Mouse (Mus musculus) liver, embryonic 11.5 days (tissue): ENCODE data around the gene 1810010H24Rik. TPM values are rescaled to one million over a fixed set of nuclear protein-coding genes. Genes with fewer than 3 reads are reported as not detected.

Source experiments
- ATAC-seq: fragments of 200-750 bp; cut with Nextera tagmentation; replicated peaks from 2 replicates; pipeline ENCODE4 v1.8.0; 2017; ENCODE audit warnings: moderate number of reproducible peaks, mild to moderate bottlenecking, moderate TSS enrichment, moderate library complexity; ENCODE audit not compliant: low FRiP score
- DNase-seq: peaks from one replicate; pipeline ENCODE4 v3.0.0-alpha.2; 2017; ENCODE audit warnings: low spot score
- H3K27ac ChIP-seq: fragments of 300-500 bp; sonication (generic); 2 replicates; pipeline ENCODE4 v1.5.1; 2014; ENCODE audit warnings: mild to moderate bottlenecking, low read depth, low read length, control low read depth
- H3K27me3 ChIP-seq: fragments of 300-500 bp; sonication (generic); replicated peaks from 2 replicates; pipeline ENCODE4 v1.6.1; 2014; ENCODE audit warnings: low read length, mixed read lengths; ENCODE audit not compliant: control insufficient read depth, insufficient read depth
- H3K36me3 ChIP-seq: fragments of 300-500 bp; sonication (generic); 2 replicates; pipeline ENCODE4 v1.6.1; 2014; ENCODE audit warnings: mild to moderate bottlenecking, low read length, moderate library complexity, mixed read lengths; ENCODE audit not compliant: control insufficient read depth, insufficient read depth
- H3K4me1 ChIP-seq: fragments of 300-500 bp; sonication (generic); replicated peaks from 2 replicates; pipeline ENCODE4 v1.6.1; 2014; ENCODE audit warnings: low read length, mixed read lengths; ENCODE audit not compliant: control insufficient read depth, insufficient read depth
- H3K4me2 ChIP-seq: fragments of 300-500 bp; sonication (generic); 2 replicates; pipeline ENCODE4 v1.6.1; 2014; ENCODE audit warnings: mild to moderate bottlenecking, control low read depth, moderate library complexity
- H3K4me3 ChIP-seq: fragments of 300-500 bp; sonication (generic); 2 replicates; pipeline ENCODE4 v1.5.1; 2014; ENCODE audit warnings: low read depth, low read length, control low read depth
- H3K9ac ChIP-seq: fragments of 300-500 bp; sonication (generic); 2 replicates; pipeline ENCODE4 v1.6.1; 2014; ENCODE audit warnings: low read depth, low read length, control low read depth
- H3K9me3 ChIP-seq: fragments of 300-500 bp; sonication (generic); 2 replicates; pipeline ENCODE4 v1.6.1; 2016; ENCODE audit warnings: low read length, inconsistent platforms, mixed read lengths; ENCODE audit not compliant: control insufficient read depth
- WGBS: fragments of 180-500 bp; shearing (Covaris S2); extraction: QIAGEN DNeasy Blood & Tissue Kit; methylation state at CpG from one replicate; pipeline ENCODE4 v1.1.7; 2014; 5-methylcytosine and 5-hydroxymethylcytosine counted together
- polyA plus RNA-seq: library from polyadenylated mRNA; unstranded; fragments of >200 nt; fragmentation: Nextera tagmentation; extraction: Ambion mirVana; gene quantifications from 2 replicates; pipeline ENCODE4 v1.2.1, GENCODE M21; 2014

Gene 1810010H24Rik
- polyA plus RNA-seq, 1 experiment from 2014 or later, result 1.9 TPM

- Histone ChIP-seq H3K4me1 (peaks cover 7% of the 10 kb centered on the region; the same call in 1 of the 2 replicates), H3K36me3 (no peaks in the 10 kb centered on the region), H3K4me3 (peak overlapping the region; percentile 72), H3K9me3 (no peaks in the 10 kb centered on the region), H3K27me3 (peaks cover 16% of the 10 kb centered on the region; the same call in 1 of the 2 replicates), H3K27ac (0 out of 2 replicates have a peak overlapping the region, but pooled peaks have one; percentile 91), H3K4me2 (peak overlapping the region; percentile 97), H3K9ac (peak overlapping the region; percentile 85)
- DNase-seq, result no peak
- 65% methylated on average over 6 of the region's 6 CpGs for WGBS
- ATAC-seq, result no peak
These were observed 3.3 kb downstream of the 1810010H24Rik start for GRCm38 (mm10) chr11:107028754-107029153.

GRCm38 (mm10) chr11:107029536-107029935 is 4.1 kb downstream of the 1810010H24Rik start:
- Histone ChIP-seq H3K27ac (no peak overlapping the region), H3K27me3 (peaks cover 14% of the 10 kb centered on the region; the same call in 1 of the 2 replicates), H3K4me2 (no peak overlapping the region), H3K9ac (no peak overlapping the region), H3K9me3 (no peaks in the 10 kb centered on the region), H3K4me3 (no peak overlapping the region), H3K36me3 (no peaks in the 10 kb centered on the region), H3K4me1 (peaks cover 7% of the 10 kb centered on the region; the same call in 1 of the 2 replicates)
- no peak for ATAC-seq
- 55% methylated on average over 19 of the region's 19 CpGs for WGBS
- no peak for DNase-seq

GRCm38 (mm10) chr11:107031635-107032034 is 6.2 kb downstream of the 1810010H24Rik start:
- no peak overlapping the region for H3K4me2 ChIP-seq
- WGBS, result 53% methylated on average over 7 of the region's 7 CpGs
- H3K36me3 ChIP-seq, result no peaks in the 10 kb centered on the region
- H3K27me3 ChIP-seq, result no peaks in the 10 kb centered on the region
- H3K27ac ChIP-seq, result no peak overlapping the region
- no peaks in the 10 kb centered on the region for H3K9me3 ChIP-seq
- H3K4me1 ChIP-seq, result peaks cover 6% of the 10 kb centered on the region; the same call in 1 of the 2 replicates
- no peak overlapping the region for H3K4me3 ChIP-seq
- no peak overlapping the region for H3K9ac ChIP-seq
- DNase-seq (no peak), ATAC-seq (no peak)

GRCm38 (mm10) chr11:107034085-107034810 is 8.8 kb downstream of the 1810010H24Rik start:
- Histone ChIP-seq H3K27me3 (no peaks in the 10 kb centered on the region), H3K4me1 (no peaks in the 10 kb centered on the region), H3K36me3 (peaks cover 3% of the 10 kb centered on the region; the same call in 1 of the 2 replicates), H3K9ac (no peak overlapping the region), H3K4me2 (no peak overlapping the region), H3K27ac (no peak overlapping the region), H3K4me3 (no peak overlapping the region), H3K9me3 (no peaks in the 10 kb centered on the region)
- no peak for ATAC-seq
- 84% methylated on average over 10 of the region's 10 CpGs for WGBS
- no peak for DNase-seq

- Histone ChIP-seq H3K4me3 (no peak overlapping the region), H3K9ac (no peak overlapping the region), H3K36me3 (peaks cover 24% of the 10 kb centered on the region), H3K4me1 (peaks cover 5% of the 10 kb centered on the region), H3K4me2 (no peak overlapping the region), H3K27ac (no peak overlapping the region), H3K27me3 (no peaks in the 10 kb centered on the region), H3K9me3 (no peaks in the 10 kb centered on the region)
- ATAC-seq, result no peak
- no peak for DNase-seq
- WGBS, result 93% methylated on average over 5 of the region's 5 CpGs
These were observed 13.9 kb downstream of the 1810010H24Rik start for GRCm38 (mm10) chr11:107039417-107039816.

- 98% methylated on average over 3 of the region's 3 CpGs for WGBS
These were observed 15.9 kb downstream of the 1810010H24Rik start for GRCm38 (mm10) chr11:107041396-107041795.

GRCm38 (mm10) chr11:107043361-107043760 is 17.9 kb downstream of the 1810010H24Rik start:
- Histone ChIP-seq H3K36me3 (peaks cover 35% of the 10 kb centered on the region), H3K4me3 (no peak overlapping the region), H3K9me3 (no peaks in the 10 kb centered on the region), H3K27me3 (no peaks in the 10 kb centered on the region), H3K9ac (no peak overlapping the region), H3K4me1 (peaks cover 5% of the 10 kb centered on the region), H3K27ac (no peak overlapping the region), H3K4me2 (no peak overlapping the region)
- DNase-seq (no peak), ATAC-seq (no peak)
- WGBS, result 89% methylated on average over 11 of the region's 11 CpGs

More at GRCm38 (mm10) chr11:107041396-107041795, 15.9 kb downstream of the 1810010H24Rik start:
- DNase-seq, result no peak
- no peak for ATAC-seq
- Histone ChIP-seq H3K27ac (no peak overlapping the region), H3K4me1 (peaks cover 5% of the 10 kb centered on the region), H3K4me3 (no peak overlapping the region), H3K9me3 (no peaks in the 10 kb centered on the region), H3K36me3 (peaks cover 27% of the 10 kb centered on the region), H3K27me3 (no peaks in the 10 kb centered on the region), H3K4me2 (no peak overlapping the region), H3K9ac (no peak overlapping the region)

- peaks cover 35% of the 10 kb centered on the region for H3K36me3 ChIP-seq
- no peaks in the 10 kb centered on the region for H3K27me3 ChIP-seq
- peaks cover 5% of the 10 kb centered on the region for H3K4me1 ChIP-seq
- H3K9me3 ChIP-seq, result no peaks in the 10 kb centered on the region
- peak; percentile 82 for ATAC-seq
- DNase-seq, result no peak
- no peak overlapping the region for H3K9ac ChIP-seq
- peak overlapping the region; percentile 8 for H3K4me2 ChIP-seq
- WGBS, result 27% methylated on average over 5 of the region's 5 CpGs
- peak overlapping the region; percentile 49; the same call in 1 of the 2 replicates for H3K27ac ChIP-seq
- H3K4me3 ChIP-seq, result no peak overlapping the region
These were observed 18.8 kb downstream of the 1810010H24Rik start for GRCm38 (mm10) chr11:107044321-107044720.

GRCm38 (mm10) chr11:107045546-107045945 is 20.1 kb downstream of the 1810010H24Rik start:
- Histone ChIP-seq H3K4me1 (peaks cover 5% of the 10 kb centered on the region), H3K27ac (no peak overlapping the region), H3K27me3 (no peaks in the 10 kb centered on the region), H3K4me3 (no peak overlapping the region), H3K9me3 (no peaks in the 10 kb centered on the region), H3K4me2 (no peak overlapping the region), H3K36me3 (peaks cover 35% of the 10 kb centered on the region), H3K9ac (no peak overlapping the region)
- DNase-seq, result no peak
- WGBS, result 88% methylated on average over 4 of the region's 4 CpGs
- no peak for ATAC-seq
